ENCODE assay signal across 23 mouse cellular contexts in the genomic region with DNA sequence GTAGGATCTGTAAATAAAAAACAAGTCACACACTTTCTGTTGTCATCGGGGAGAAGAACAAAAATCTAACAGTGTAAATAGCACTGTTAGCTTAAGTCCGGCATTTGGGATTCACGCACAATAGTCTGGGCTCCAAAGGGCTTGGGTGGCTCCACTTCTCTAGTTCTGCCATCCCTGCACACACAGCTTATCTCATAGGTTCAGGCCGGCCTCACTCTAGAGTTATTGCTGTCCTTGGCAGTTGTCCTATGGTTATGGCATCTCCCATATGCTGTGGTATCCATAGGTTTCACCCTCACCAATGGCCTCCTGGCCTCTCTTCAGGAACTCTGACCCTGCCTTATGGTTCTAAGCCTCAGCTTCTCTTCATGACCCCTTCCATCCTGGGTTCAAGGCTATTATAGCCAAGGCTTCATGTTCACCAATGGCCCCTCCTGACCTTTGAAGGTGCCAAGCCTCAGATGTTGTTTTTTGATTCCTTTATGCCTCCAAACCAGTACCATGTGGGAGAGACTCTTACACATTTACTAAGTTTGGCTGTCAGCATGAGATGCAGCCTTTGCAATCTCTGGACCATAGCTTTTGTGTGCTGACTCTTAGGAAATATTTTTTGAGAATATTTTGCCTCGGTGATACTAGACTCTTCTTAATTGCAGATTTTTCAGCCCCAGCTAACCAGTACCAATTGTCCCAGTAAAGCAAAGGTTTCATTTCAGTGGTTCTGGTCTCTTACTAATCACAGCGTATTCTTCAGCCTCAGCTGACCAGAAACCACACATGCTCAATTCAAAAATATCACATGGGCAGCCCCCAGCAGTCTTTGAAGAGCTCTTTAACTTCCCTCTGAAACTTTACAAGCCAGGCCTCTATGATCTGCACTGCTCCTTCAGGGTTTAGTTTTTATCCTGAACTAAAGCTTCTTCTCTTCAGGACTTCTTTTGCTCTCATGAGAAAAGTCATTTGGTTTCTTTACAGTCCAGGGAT. TPM values are rescaled to one million over a fixed set of nuclear protein-coding genes. Genes with fewer than 3 reads are reported as not detected.
DNase-seq lines count a peak whose midpoint lies in the region; ATAC-seq lines count a peak whose summit lies in the region.
"Had no signal": no experiment of that assay in that cellular context is flagged by ENCODE, and none has a peak within 500 bp of the region (broad histone marks: within the 10 kb centered on the region; RNA-seq: fewer than 3 reads in every experiment).

No protein-coding gene starts in this region.

- ATAC-seq in embryonic facial prominence, embryonic 14.5 days (ENCODE audit: low read depth): no peak
- ATAC-seq in liver, embryonic 16.5 days (ENCODE audit: low read depth): peak; percentile 45; the same call in 1 of the 2 replicates
- ATAC-seq in liver, embryonic 12.5 days: no peak
- peak; percentile 99 for ATAC-seq in erythroid progenitor cell, adult 5-6 weeks (replicated peaks; ENCODE audit: low FRiP score, poor library complexity, severe bottlenecking)
- no peak for ATAC-seq in hindbrain, embryonic 14.5 days (ENCODE audit: low FRiP score)
- ATAC-seq in forebrain, embryonic 15.5 days (replicated peaks): no peak
- ATAC-seq: inflammation-experienced regulatory T-cells, adult 6 months had no signal

- no peak overlapping the region for H3K27ac ChIP-seq in embryonic facial prominence, embryonic 14.5 days (replicated peaks; ENCODE audit: low read depth, low read length)
- no peak overlapping the region for H3K27ac ChIP-seq in embryonic facial prominence, embryonic 10.5 days (replicated peaks)
- no peak overlapping the region for H3K27ac ChIP-seq in liver, embryonic 16.5 days (ENCODE audit: low read length)
- H3K27ac ChIP-seq in liver, embryonic 12.5 days: no peak overlapping the region
- H3K27ac ChIP-seq in hindbrain, embryonic 14.5 days: no peak overlapping the region
- H3K27ac ChIP-seq in forebrain, embryonic 15.5 days (replicated peaks): no peak overlapping the region
- H3K27ac ChIP-seq: hindbrain, embryonic 13.5 days; limb, embryonic 15.5 days; midbrain, embryonic 12.5 days; neural tube, embryonic 15.5 days; stomach, embryonic 15.5 days had no signal

- no peaks in the 10 kb centered on the region for H3K9me3 ChIP-seq in embryonic facial prominence, embryonic 14.5 days (ENCODE audit: control insufficient read depth, low read length)
- no peaks in the 10 kb centered on the region for H3K9me3 ChIP-seq in embryonic facial prominence, embryonic 10.5 days
- no peaks in the 10 kb centered on the region for H3K9me3 ChIP-seq in liver, embryonic 16.5 days (replicated peaks; ENCODE audit: control insufficient read depth, low read length)
- H3K9me3 ChIP-seq in liver, embryonic 12.5 days (replicated peaks): no peaks in the 10 kb centered on the region
- H3K9me3 ChIP-seq in hindbrain, embryonic 14.5 days (ENCODE audit: control insufficient read depth, low read length): no peaks in the 10 kb centered on the region
- H3K9me3 ChIP-seq in forebrain, embryonic 15.5 days: no peaks in the 10 kb centered on the region
- H3K9me3 ChIP-seq: hindbrain, embryonic 13.5 days; limb, embryonic 15.5 days; midbrain, embryonic 12.5 days; neural tube, embryonic 15.5 days; stomach, embryonic 15.5 days had no signal

- no peaks in the 10 kb centered on the region for H3K36me3 ChIP-seq in embryonic facial prominence, embryonic 14.5 days (ENCODE audit: control insufficient read depth, insufficient read depth, low read length)
- H3K36me3 ChIP-seq in embryonic facial prominence, embryonic 10.5 days (replicated peaks): no peaks in the 10 kb centered on the region
- H3K36me3 ChIP-seq in liver, embryonic 16.5 days (ENCODE audit: control insufficient read depth, insufficient read depth): no peaks in the 10 kb centered on the region
- H3K36me3 ChIP-seq in liver, embryonic 12.5 days: no peaks in the 10 kb centered on the region
- H3K36me3 ChIP-seq in hindbrain, embryonic 14.5 days (replicated peaks; ENCODE audit: control insufficient read depth, insufficient read depth): no peaks in the 10 kb centered on the region
- no peaks in the 10 kb centered on the region for H3K36me3 ChIP-seq in forebrain, embryonic 15.5 days
- H3K36me3 ChIP-seq: hindbrain, embryonic 13.5 days; limb, embryonic 15.5 days; midbrain, embryonic 12.5 days; neural tube, embryonic 15.5 days; stomach, embryonic 15.5 days had no signal

- no peak overlapping the region for H3K4me3 ChIP-seq in embryonic facial prominence, embryonic 14.5 days (ENCODE audit: low read depth, low read length)
- H3K4me3 ChIP-seq in embryonic facial prominence, embryonic 10.5 days: no peak overlapping the region
- no peak overlapping the region for H3K4me3 ChIP-seq in liver, embryonic 16.5 days (ENCODE audit: low read depth, low read length)
- no peak overlapping the region for H3K4me3 ChIP-seq in liver, embryonic 12.5 days
- H3K4me3 ChIP-seq in hindbrain, embryonic 14.5 days (replicated peaks; ENCODE audit: low read length): no peak overlapping the region
- H3K4me3 ChIP-seq in forebrain, embryonic 15.5 days: no peak overlapping the region
- H3K4me3 ChIP-seq: hindbrain, embryonic 13.5 days; limb, embryonic 15.5 days; midbrain, embryonic 12.5 days; neural tube, embryonic 15.5 days; stomach, embryonic 15.5 days had no signal

- peak; percentile 14 for DNase-seq in embryonic facial prominence, embryonic 14.5 days (ENCODE audit: low spot score)
- no peak for DNase-seq in embryonic facial prominence, embryonic 10.5 days (ENCODE audit: low spot score)
- peak; percentile 72 for DNase-seq in A20 (ENCODE audit: low read depth, low spot score)
- DNase-seq in hindbrain, embryonic 14.5 days (ENCODE audit: low spot score): no peak
- DNase-seq: cerebellum, adult 18-20 months; cerebellum, postnatal 25 days; gastrocnemius, postnatal 36 days; left cerebral cortex, postnatal 4 days; lung, adult 18-20 months; lung, postnatal 10 days; right cerebral cortex, adult 18-20 months; right cerebral cortex, postnatal 4 days had no signal

- WGBS in embryonic facial prominence, embryonic 14.5 days: 87% methylated on average over 6 of the region's 6 CpGs
- WGBS in embryonic facial prominence, embryonic 10.5 days: 91% methylated on average over 6 of the region's 6 CpGs
- 58% methylated on average over 6 of the region's 6 CpGs for WGBS in liver, embryonic 16.5 days (ENCODE audit: insufficient replicate concordance)
- 69% methylated on average over 6 of the region's 6 CpGs for WGBS in liver, embryonic 12.5 days (ENCODE audit: insufficient replicate concordance)
- 90% methylated on average over 6 of the region's 6 CpGs for WGBS in hindbrain, embryonic 14.5 days
- WGBS in forebrain, embryonic 15.5 days: 92% methylated on average over 6 of the region's 6 CpGs

- no peaks in the 10 kb centered on the region for H3K4me1 ChIP-seq in embryonic facial prominence, embryonic 14.5 days (ENCODE audit: control insufficient read depth, insufficient read depth, low read length)
- H3K4me1 ChIP-seq in embryonic facial prominence, embryonic 10.5 days: no peaks in the 10 kb centered on the region
- H3K4me1 ChIP-seq in liver, embryonic 16.5 days (ENCODE audit: control insufficient read depth, low read depth, low read length): no peaks in the 10 kb centered on the region; the same call in 1 of the 2 replicates
- H3K4me1 ChIP-seq in liver, embryonic 12.5 days: 0 out of 2 replicates have a peak, but pooled peaks cover 3% of the 10 kb centered on the region
- H3K4me1 ChIP-seq in hindbrain, embryonic 14.5 days (replicated peaks; ENCODE audit: control insufficient read depth, insufficient read depth, low read length): no peaks in the 10 kb centered on the region
- H3K4me1 ChIP-seq in forebrain, embryonic 15.5 days: no peaks in the 10 kb centered on the region
- H3K4me1 ChIP-seq: hindbrain, embryonic 13.5 days; limb, embryonic 15.5 days; midbrain, embryonic 12.5 days; neural tube, embryonic 15.5 days; stomach, embryonic 15.5 days had no signal

- H3K27me3 ChIP-seq in embryonic facial prominence, embryonic 14.5 days (replicated peaks; ENCODE audit: control insufficient read depth, insufficient read depth, low read length): no peaks in the 10 kb centered on the region
- no peaks in the 10 kb centered on the region for H3K27me3 ChIP-seq in embryonic facial prominence, embryonic 10.5 days (replicated peaks; ENCODE audit: low read depth, poor library complexity, severe bottlenecking)
- no peaks in the 10 kb centered on the region for H3K27me3 ChIP-seq in liver, embryonic 16.5 days (ENCODE audit: control insufficient read depth, insufficient read depth, low read depth, low read length)
- no peaks in the 10 kb centered on the region; the same call in 1 of the 2 replicates for H3K27me3 ChIP-seq in liver, embryonic 12.5 days (replicated peaks)
- H3K27me3 ChIP-seq in hindbrain, embryonic 14.5 days (ENCODE audit: control insufficient read depth, insufficient read depth, low read length): no peaks in the 10 kb centered on the region
- no peaks in the 10 kb centered on the region for H3K27me3 ChIP-seq in forebrain, embryonic 15.5 days
- H3K27me3 ChIP-seq: hindbrain, embryonic 13.5 days; limb, embryonic 15.5 days; midbrain, embryonic 12.5 days; neural tube, embryonic 15.5 days; stomach, embryonic 15.5 days had no signal

- H3K4me2 ChIP-seq in embryonic facial prominence, embryonic 14.5 days (ENCODE audit: low read depth, low read length): no peak overlapping the region
- H3K4me2 ChIP-seq in liver, embryonic 16.5 days (ENCODE audit: low read depth, low read length): no peak overlapping the region
- no peak overlapping the region for H3K4me2 ChIP-seq in liver, embryonic 12.5 days
- H3K4me2 ChIP-seq in hindbrain, embryonic 14.5 days (replicated peaks): no peak overlapping the region
- H3K4me2 ChIP-seq in forebrain, embryonic 15.5 days (replicated peaks): no peak overlapping the region
- H3K4me2 ChIP-seq: hindbrain, embryonic 13.5 days; limb, embryonic 15.5 days; midbrain, embryonic 12.5 days; neural tube, embryonic 15.5 days; stomach, embryonic 15.5 days had no signal

- no peak overlapping the region for H3K9ac ChIP-seq in embryonic facial prominence, embryonic 14.5 days (ENCODE audit: low read depth, low read length)
- no peak overlapping the region for H3K9ac ChIP-seq in liver, embryonic 16.5 days (ENCODE audit: low read depth, low read length)
- no peak overlapping the region for H3K9ac ChIP-seq in liver, embryonic 12.5 days
- H3K9ac ChIP-seq in hindbrain, embryonic 14.5 days: no peak overlapping the region
- H3K9ac ChIP-seq in forebrain, embryonic 15.5 days (replicated peaks): no peak overlapping the region
- H3K9ac ChIP-seq: hindbrain, embryonic 13.5 days; limb, embryonic 15.5 days; midbrain, embryonic 12.5 days; neural tube, embryonic 15.5 days; stomach, embryonic 15.5 days had no signal

RNA-seq across cellular contexts. Expression of a gene that starts 39.3 kb away (rescaled TPM):
- 3.7 TPM in 2 replicates for polyA plus RNA-seq in embryonic facial prominence, embryonic 14.5 days (2014; fragmentation: Nextera tagmentation; extraction: Ambion mirVana)
- polyA plus RNA-seq in embryonic facial prominence, embryonic 10.5 days (2016; fragmentation: Nextera tagmentation; extraction: Ambion mirVana): 0.24 TPM in 1 of 2 replicates, not detected in the other
- polyA plus RNA-seq in liver, embryonic 16.5 days (2015; fragmentation: Nextera tagmentation; extraction: Ambion mirVana): 1.4 TPM in 2 replicates
- polyA plus RNA-seq in liver, embryonic 12.5 days (2016; fragmentation: Nextera tagmentation; extraction: Ambion mirVana): 0.52 and 0.85 TPM in 2 replicates
- 5.4 and 10.1 TPM in 2 replicates for total RNA-seq in erythroid progenitor cell, adult 5-6 weeks (2015; ENCODE audit: low replicate concordance)
- total RNA-seq in erythroid progenitor cell, adult 5-6 weeks (2017; ENCODE audit: low replicate concordance): 17.2 and 31.3 TPM in 2 replicates
- 0.62 TPM in 1 of 2 replicates, not detected in the other for polyA plus RNA-seq in hindbrain, embryonic 14.5 days (2014; fragmentation: Nextera tagmentation; extraction: Ambion mirVana)
- polyA plus RNA-seq in forebrain, embryonic 15.5 days (2015; fragmentation: Nextera tagmentation; extraction: Ambion mirVana): 0.20 TPM in 1 of 2 replicates, not detected in the other
- polyA plus RNA-seq: forebrain, embryonic 11.5 days; inflammation-experienced regulatory T-cells, adult 6 months; midbrain, embryonic 12.5 days had no signal

RNA-seq across cellular contexts. Expression of a gene that starts 47.2 kb away (rescaled TPM):
- polyA plus RNA-seq in embryonic facial prominence, embryonic 14.5 days (2014; fragmentation: Nextera tagmentation; extraction: Ambion mirVana): 29.1 and 30.4 TPM in 2 replicates
- 6.2 and 6.6 TPM in 2 replicates for polyA plus RNA-seq in embryonic facial prominence, embryonic 10.5 days (2016; fragmentation: Nextera tagmentation; extraction: Ambion mirVana)
- polyA plus RNA-seq in liver, embryonic 16.5 days (2015; fragmentation: Nextera tagmentation; extraction: Ambion mirVana): 62.3 and 62.4 TPM in 2 replicates
- 46.4 and 47.7 TPM in 2 replicates for polyA plus RNA-seq in liver, embryonic 12.5 days (2016; fragmentation: Nextera tagmentation; extraction: Ambion mirVana)
- 114 and 119 TPM in 2 replicates for total RNA-seq in erythroid progenitor cell, adult 5-6 weeks (2015; ENCODE audit: low replicate concordance)
- total RNA-seq in erythroid progenitor cell, adult 5-6 weeks (2017; ENCODE audit: low replicate concordance): 92.5 and 112 TPM in 2 replicates
- polyA plus RNA-seq in hindbrain, embryonic 14.5 days (2014; fragmentation: Nextera tagmentation; extraction: Ambion mirVana): 51.1 and 51.3 TPM in 2 replicates
- polyA plus RNA-seq in forebrain, embryonic 15.5 days (2015; fragmentation: Nextera tagmentation; extraction: Ambion mirVana): 24.9 and 25.0 TPM in 2 replicates

Comparison
In these comparisons a context has a peak if more than half of its experiments do, and no peak if none do; other contexts are left out.
1. ATAC-seq: peak in liver, embryonic 16.5 days (single experiment) and erythroid progenitor cell, adult 5-6 weeks (single experiment); none in embryonic facial prominence, embryonic 14.5 days (single experiment), liver, embryonic 12.5 days (single experiment), hindbrain, embryonic 14.5 days (single experiment) and forebrain, embryonic 15.5 days (single experiment).
2. DNase-seq: peak in embryonic facial prominence, embryonic 14.5 days (single experiment) and A20 (single experiment); none in embryonic facial prominence, embryonic 10.5 days (single experiment) and hindbrain, embryonic 14.5 days (single experiment).